Mouse (Mus musculus) embryonic facial prominence, embryonic 11.5 days (tissue): ENCODE measurements around the gene Fbxl7. TPM values are rescaled to one million over a fixed set of nuclear protein-coding genes. Genes with fewer than 3 reads are reported as not detected.

Source experiments
- ATAC-seq: fragments of 200-750 bp; cut with Nextera tagmentation; replicated peaks from 2 replicates; pipeline ENCODE4 v1.8.0; 2017; ENCODE audit warnings: low read depth; ENCODE audit not compliant: insufficient number of reproducible peaks, low FRiP score, low TSS enrichment
- DNase-seq: peaks from one replicate; pipeline ENCODE4 v3.0.0-alpha.2; 2015; ENCODE audit warnings: low spot score
- H3K27ac ChIP-seq: fragments of 300-500 bp; sonication (generic); replicated peaks from 2 replicates; pipeline ENCODE4 v1.5.1; 2014; ENCODE audit warnings: mild to moderate bottlenecking, low read depth, low read length, control low read depth
- H3K27me3 ChIP-seq: fragments of 300-500 bp; sonication (generic); 2 replicates; pipeline ENCODE4 v1.6.1; 2014; ENCODE audit warnings: mild to moderate bottlenecking, low read length, moderate library complexity, mixed read lengths; ENCODE audit not compliant: control insufficient read depth, insufficient read depth
- H3K36me3 ChIP-seq: fragments of 300-500 bp; sonication (generic); replicated peaks from 2 replicates; pipeline ENCODE4 v1.6.1; 2014; ENCODE audit warnings: low read depth, mild to moderate bottlenecking, low read length, moderate library complexity, mixed read lengths; ENCODE audit not compliant: control insufficient read depth, insufficient read depth
- H3K4me1 ChIP-seq: fragments of 300-500 bp; sonication (generic); 2 replicates; pipeline ENCODE4 v1.6.1; 2014; ENCODE audit warnings: low read length, mixed read lengths; ENCODE audit not compliant: control insufficient read depth, insufficient read depth
- H3K4me2 ChIP-seq: fragments of 300-500 bp; sonication (generic); 2 replicates; pipeline ENCODE4 v1.6.1; 2014; ENCODE audit warnings: low read depth, mild to moderate bottlenecking, control low read depth, low read length, moderate library complexity
- H3K4me3 ChIP-seq: fragments of 300-500 bp; sonication (generic); 2 replicates; pipeline ENCODE4 v1.5.1; 2014; ENCODE audit warnings: low read depth, low read length, control low read depth
- H3K9ac ChIP-seq: fragments of 300-500 bp; sonication (generic); replicated peaks from 2 replicates; pipeline ENCODE4 v1.6.1; 2014; ENCODE audit warnings: mild to moderate bottlenecking, control low read depth, low read length
- H3K9me3 ChIP-seq: fragments of 300-500 bp; sonication (generic); replicated peaks from 2 replicates; pipeline ENCODE4 v1.6.1; 2016; ENCODE audit warnings: mild to moderate bottlenecking, low read length, inconsistent platforms, mixed read lengths; ENCODE audit not compliant: control insufficient read depth
- WGBS: fragments of 180-500 bp; shearing (Covaris S2); extraction: QIAGEN DNeasy Blood & Tissue Kit; methylation state at CpG from one replicate; pipeline ENCODE4 v1.1.7; 2014; 5-methylcytosine and 5-hydroxymethylcytosine counted together
- polyA plus RNA-seq: library from polyadenylated mRNA; unstranded; fragments of >200 nt; fragmentation: Nextera tagmentation; extraction: Ambion mirVana; gene quantifications from 2 replicates; pipeline ENCODE4 v1.2.1, GENCODE M21; 2014

Fbxl7 gene
- polyA plus RNA-seq, 1 experiment from 2014 or later: 16.0 TPM

- no peaks in the 10 kb centered on the region for H3K27me3 ChIP-seq
- no peak for ATAC-seq
- WGBS: 67% methylated on average over 1 of the region's 1 CpGs
Measured at GRCm38 (mm10) chr15:26849626-26850025, 45.8 kb downstream of the Fbxl7 start.

GRCm38 (mm10) chr15:26842216-26842615 is 53.2 kb downstream of the Fbxl7 start:
- H3K9me3 ChIP-seq: no peaks in the 10 kb centered on the region
- H3K9ac ChIP-seq: no peak overlapping the region
- H3K27me3 ChIP-seq: no peaks in the 10 kb centered on the region
- H3K4me1 ChIP-seq: no peaks in the 10 kb centered on the region
- no peak overlapping the region for H3K27ac ChIP-seq
- ATAC-seq (no peak), DNase-seq (no peak)
- no peak overlapping the region for H3K4me3 ChIP-seq
- no peak overlapping the region for H3K4me2 ChIP-seq
- no peaks in the 10 kb centered on the region for H3K36me3 ChIP-seq
- 85% methylated on average over 6 of the region's 6 CpGs for WGBS

More at GRCm38 (mm10) chr15:26849626-26850025, 45.8 kb downstream of the Fbxl7 start:
- no peaks in the 10 kb centered on the region for H3K9me3 ChIP-seq
- H3K4me2 ChIP-seq: no peak overlapping the region
- H3K4me3 ChIP-seq: no peak overlapping the region
- H3K27ac ChIP-seq: no peak overlapping the region
- H3K9ac ChIP-seq: no peak overlapping the region
- H3K36me3 ChIP-seq: no peaks in the 10 kb centered on the region
- H3K4me1 ChIP-seq: no peaks in the 10 kb centered on the region
- DNase-seq: no peak

GRCm38 (mm10) chr15:26838386-26838785 is 57.0 kb downstream of the Fbxl7 start:
- no peak overlapping the region for H3K27ac ChIP-seq
- H3K4me2 ChIP-seq: no peak overlapping the region
- ATAC-seq (no peak), DNase-seq (no peak)
- no peaks in the 10 kb centered on the region for H3K9me3 ChIP-seq
- no peaks in the 10 kb centered on the region for H3K36me3 ChIP-seq
- H3K4me3 ChIP-seq: no peak overlapping the region
- H3K4me1 ChIP-seq: no peaks in the 10 kb centered on the region
- WGBS: 97% methylated on average over 1 of the region's 1 CpGs
- H3K27me3 ChIP-seq: no peaks in the 10 kb centered on the region
- no peak overlapping the region for H3K9ac ChIP-seq

GRCm38 (mm10) chr15:26837200-26837599 is 58.2 kb downstream of the Fbxl7 start:
- Histone ChIP-seq H3K9ac (no peak overlapping the region), H3K4me2 (no peak overlapping the region), H3K4me3 (no peak overlapping the region), H3K9me3 (no peaks in the 10 kb centered on the region), H3K36me3 (no peaks in the 10 kb centered on the region), H3K27ac (no peak overlapping the region), H3K27me3 (no peaks in the 10 kb centered on the region), H3K4me1 (no peaks in the 10 kb centered on the region)
- no peak for ATAC-seq
- 79% methylated on average over 3 of the region's 3 CpGs for WGBS
- no peak for DNase-seq

GRCm38 (mm10) chr15:26834415-26834814 is 61.0 kb downstream of the Fbxl7 start:
- DNase-seq (no peak), ATAC-seq (no peak)
- Histone ChIP-seq H3K27me3 (no peaks in the 10 kb centered on the region), H3K4me2 (no peak overlapping the region), H3K36me3 (no peaks in the 10 kb centered on the region), H3K4me3 (no peak overlapping the region), H3K9me3 (no peaks in the 10 kb centered on the region), H3K9ac (no peak overlapping the region), H3K4me1 (no peaks in the 10 kb centered on the region), H3K27ac (no peak overlapping the region)
- WGBS: 91% methylated on average over 5 of the region's 5 CpGs

- Histone ChIP-seq H3K9ac (no peak overlapping the region), H3K4me2 (no peak overlapping the region), H3K4me1 (no peaks in the 10 kb centered on the region), H3K4me3 (no peak overlapping the region), H3K9me3 (no peaks in the 10 kb centered on the region), H3K27me3 (no peaks in the 10 kb centered on the region), H3K36me3 (no peaks in the 10 kb centered on the region), H3K27ac (no peak overlapping the region)
- 89% methylated on average over 4 of the region's 4 CpGs for WGBS
- no peak for DNase-seq
- ATAC-seq: no peak
Measured at GRCm38 (mm10) chr15:26831141-26831540, 64.2 kb downstream of the Fbxl7 start.

GRCm38 (mm10) chr15:26816931-26817330 is 78.4 kb downstream of the Fbxl7 start:
- no peak overlapping the region for H3K4me2 ChIP-seq
- DNase-seq (no peak), ATAC-seq (no peak)
- no peaks in the 10 kb centered on the region for H3K36me3 ChIP-seq
- H3K9me3 ChIP-seq: no peaks in the 10 kb centered on the region
- H3K4me3 ChIP-seq: no peak overlapping the region
- 94% methylated on average over 1 of the region's 1 CpGs for WGBS
- no peaks in the 10 kb centered on the region for H3K27me3 ChIP-seq
- H3K4me1 ChIP-seq: no peaks in the 10 kb centered on the region
- H3K9ac ChIP-seq: no peak overlapping the region
- H3K27ac ChIP-seq: no peak overlapping the region

- ATAC-seq: no peak
- Histone ChIP-seq H3K9me3 (no peaks in the 10 kb centered on the region), H3K36me3 (no peaks in the 10 kb centered on the region), H3K4me3 (no peak overlapping the region), H3K4me1 (no peaks in the 10 kb centered on the region), H3K27ac (no peak overlapping the region), H3K4me2 (no peak overlapping the region), H3K27me3 (no peaks in the 10 kb centered on the region), H3K9ac (no peak overlapping the region)
- WGBS: 89% methylated on average over 3 of the region's 3 CpGs
- DNase-seq: no peak
Measured at GRCm38 (mm10) chr15:26812856-26813255, 82.5 kb downstream of the Fbxl7 start.
